Mouse (Mus musculus) kidney, embryonic 14.5 days (tissue): Measurements from ENCODE around the gene Fbxo17. TPM values are rescaled to one million over a fixed set of nuclear protein-coding genes. Genes with fewer than 3 reads are reported as not detected.
A peak's percentile ranks its signal among the peaks of the same experiment; 100 is the strongest.

Source experiments
- ATAC-seq: fragments of 200-750 bp; cut with Nextera tagmentation; 2 replicates; pipeline ENCODE4 v1.8.0; 2017; ENCODE audit warnings: moderate number of reproducible peaks, mild to moderate bottlenecking, moderate TSS enrichment, moderate library complexity; ENCODE audit not compliant: low FRiP score, low TSS enrichment
- H3K27ac ChIP-seq: fragments of 300-500 bp; sonication (generic); 2 replicates; pipeline ENCODE4 v1.5.1; 2014; ENCODE audit warnings: low read depth, mild to moderate bottlenecking, low read length, moderate library complexity, mixed read lengths
- H3K27me3 ChIP-seq: fragments of 300-500 bp; sonication (generic); 2 replicates; pipeline ENCODE4 v1.6.1; 2014; ENCODE audit warnings: mild to moderate bottlenecking, low read length; ENCODE audit not compliant: control insufficient read depth, insufficient read depth
- H3K36me3 ChIP-seq: fragments of 300-500 bp; sonication (generic); 2 replicates; pipeline ENCODE4 v1.6.1; 2014; ENCODE audit warnings: low read length, mixed read lengths; ENCODE audit not compliant: control insufficient read depth, insufficient read depth
- H3K4me1 ChIP-seq: fragments of 300-500 bp; sonication (generic); 2 replicates; pipeline ENCODE4 v1.6.1; 2014; ENCODE audit warnings: low read length, mixed read lengths; ENCODE audit not compliant: control insufficient read depth, insufficient read depth
- H3K4me2 ChIP-seq: fragments of 300-500 bp; sonication (generic); replicated peaks from 2 replicates; pipeline ENCODE4 v1.6.1; 2014; ENCODE audit warnings: low read depth, mild to moderate bottlenecking, low read length
- H3K4me3 ChIP-seq: fragments of 300-500 bp; sonication (generic); 2 replicates; pipeline ENCODE4 v1.5.1; 2014; ENCODE audit warnings: mild to moderate bottlenecking, low read length
- H3K9ac ChIP-seq: fragments of 300-500 bp; sonication (generic); 2 replicates; pipeline ENCODE4 v1.6.1; 2014; ENCODE audit warnings: low read depth, mild to moderate bottlenecking, low read length, moderate library complexity
- H3K9me3 ChIP-seq: fragments of 300-500 bp; sonication (generic); 2 replicates; pipeline ENCODE4 v1.6.1; 2016; ENCODE audit warnings: low read length; ENCODE audit not compliant: control insufficient read depth
- WGBS: fragments of 180-500 bp; shearing (Covaris S2); extraction: QIAGEN DNeasy Blood & Tissue Kit; methylation state at CpG from one replicate; pipeline ENCODE4 v1.1.7; 2014; 5-methylcytosine and 5-hydroxymethylcytosine counted together
- polyA plus RNA-seq: library from polyadenylated mRNA; unstranded; fragments of >200 nt; fragmentation: Nextera tagmentation; extraction: Ambion mirVana; gene quantifications from 2 replicates; pipeline ENCODE4 v1.2.1, GENCODE M21; 2014

Gene Fbxo17
- polyA plus RNA-seq, 1 experiment from 2014 or later = 7.2 TPM

- H3K27me3 ChIP-seq = no peaks in the 10 kb centered on the region
- H3K4me2 ChIP-seq = no peak overlapping the region
- no peaks in the 10 kb centered on the region for H3K9me3 ChIP-seq
- 48% methylated on average over 6 of the region's 6 CpGs for WGBS
- H3K9ac ChIP-seq = no peak overlapping the region
- peaks cover 3% of the 10 kb centered on the region; the same call in 1 of the 2 replicates for H3K36me3 ChIP-seq
- peak; percentile 58; the same call in 1 of the 2 replicates for ATAC-seq
- no peak overlapping the region for H3K4me3 ChIP-seq
- no peak overlapping the region for H3K27ac ChIP-seq
- peaks cover 6% of the 10 kb centered on the region for H3K4me1 ChIP-seq
These were observed 63.6 kb downstream of the Fbxo17 start for GRCm38 (mm10) chr7:28780067-28780658.

- Histone ChIP-seq H3K27me3 (no peaks in the 10 kb centered on the region), H3K4me2 (no peak overlapping the region), H3K9ac (no peak overlapping the region), H3K27ac (no peak overlapping the region), H3K4me1 (peaks cover 6% of the 10 kb centered on the region), H3K4me3 (no peak overlapping the region), H3K36me3 (peaks cover 3% of the 10 kb centered on the region; the same call in 1 of the 2 replicates), H3K9me3 (no peaks in the 10 kb centered on the region)
- whole genome bisulfite sequencing = 77% methylated on average over 7 of the region's 7 CpGs
- ATAC-seq = no peak
These were observed 64.3 kb downstream of the Fbxo17 start for GRCm38 (mm10) chr7:28780857-28781256.

GRCm38 (mm10) chr7:28781261-28781663 lies 64.7 kb downstream of the Fbxo17 start:
- no peak for ATAC-seq
- no peak overlapping the region for H3K9ac ChIP-seq
- H3K4me1 ChIP-seq = peaks cover 6% of the 10 kb centered on the region
- H3K9me3 ChIP-seq = no peaks in the 10 kb centered on the region
- no peak overlapping the region for H3K27ac ChIP-seq
- WGBS = 90% methylated on average over 8 of the region's 8 CpGs
- H3K4me3 ChIP-seq = no peak overlapping the region
- H3K4me2 ChIP-seq = no peak overlapping the region
- no peaks in the 10 kb centered on the region for H3K27me3 ChIP-seq
- peaks cover 3% of the 10 kb centered on the region; the same call in 1 of the 2 replicates for H3K36me3 ChIP-seq

- ATAC-seq = no peak
- Histone ChIP-seq H3K4me1 (peaks cover 21% of the 10 kb centered on the region), H3K27ac (no peak overlapping the region), H3K36me3 (peaks cover 3% of the 10 kb centered on the region; the same call in 1 of the 2 replicates), H3K9me3 (no peaks in the 10 kb centered on the region), H3K4me3 (no peak overlapping the region), H3K4me2 (no peak overlapping the region), H3K27me3 (no peaks in the 10 kb centered on the region), H3K9ac (no peak overlapping the region)
- WGBS = 77% methylated on average over 5 of the region's 5 CpGs
These were observed 68.6 kb downstream of the Fbxo17 start for GRCm38 (mm10) chr7:28785161-28785560.

Other genes with a start within 250 kb of the Fbxo17 start
- not detected in 2 replicates for gene Ifnl2, start 206.3 kb upstream of the Fbxo17 start, polyA plus RNA-seq
- not detected in 2 replicates for gene Ifnl3, start 194.0 kb upstream of the Fbxo17 start, polyA plus RNA-seq
- not detected in 2 replicates for gene Sycn, start 175.9 kb upstream of the Fbxo17 start, polyA plus RNA-seq
- gene Nccrp1, start 169.6 kb upstream of the Fbxo17 start, polyA plus RNA-seq = not detected in 2 replicates
- 33.3 and 34.9 TPM in 2 replicates for gene Samd4b, start 118.7 kb upstream of the Fbxo17 start, polyA plus RNA-seq
- gene Pak4, start 118.6 kb upstream of the Fbxo17 start, polyA plus RNA-seq = 48.3 and 60.7 TPM in 2 replicates
- gene Acp7, start 85.5 kb upstream of the Fbxo17 start, polyA plus RNA-seq = not detected in 2 replicates
- 5.0 and 5.5 TPM in 2 replicates for gene Fbxo27, start 24.0 kb upstream of the Fbxo17 start, polyA plus RNA-seq
- gene Mrps12, start 25.0 kb downstream of the Fbxo17 start, polyA plus RNA-seq = 157 and 170 TPM in 2 replicates
- 28.8 and 33.0 TPM in 2 replicates for gene Sars2, start 25.2 kb downstream of the Fbxo17 start, polyA plus RNA-seq
- not detected in 2 replicates for gene Ccer2, start 39.4 kb downstream of the Fbxo17 start, polyA plus RNA-seq
- 49.7 and 56.7 TPM in 2 replicates for gene Sirt2, start 49.9 kb downstream of the Fbxo17 start, polyA plus RNA-seq
- 39.2 and 43.9 TPM in 2 replicates for gene Nfkbib, start 50.7 kb downstream of the Fbxo17 start, polyA plus RNA-seq
- gene Rinl, start 72.2 kb downstream of the Fbxo17 start, polyA plus RNA-seq = 2.9 and 5.6 TPM in 2 replicates
- 283 and 322 TPM in 2 replicates for gene Hnrnpl, start 91.7 kb downstream of the Fbxo17 start, polyA plus RNA-seq
- 134 and 150 TPM in 2 replicates for gene Ech1, start 108.4 kb downstream of the Fbxo17 start, polyA plus RNA-seq
- gene Lgals4, start 117.0 kb downstream of the Fbxo17 start, polyA plus RNA-seq = 3.8 and 3.9 TPM in 2 replicates
- 1.1 and 4.0 TPM in 2 replicates for gene Lgals7, start 147.0 kb downstream of the Fbxo17 start, polyA plus RNA-seq
- gene Capn12, start 164.6 kb downstream of the Fbxo17 start, polyA plus RNA-seq = 0.51 and 0.64 TPM in 2 replicates
- 176 and 239 TPM in 2 replicates for gene Actn4, start 245.5 kb downstream of the Fbxo17 start, polyA plus RNA-seq